Mouse (Mus musculus) spleen, adult 2 months (tissue): ENCODE measurements around the gene Gm10639. TPM values are rescaled to one million over a fixed set of nuclear protein-coding genes. Genes with fewer than 3 reads are reported as not detected.

Experiments used
- DNase-seq, 2 experiments: peaks; one replicate each; pipeline versions ENCODE4 v3.0.0 to v3.0.0-alpha.2; 2012 to 2021; ENCODE audit warnings: low spot score in 2 of 2, low read depth in 1 of 2
- H3K27ac ChIP-seq: fragments of 200-500 bp; 2 replicates; pipeline ENCODE4 v1.5.1; 2012; ENCODE audit warnings: low read length, inconsistent platforms; ENCODE audit not compliant: insufficient read depth
- H3K27me3 ChIP-seq: fragments of 200-500 bp; 2 replicates; pipeline ENCODE4 v1.6.1; 2012; ENCODE audit warnings: mild to moderate bottlenecking, moderate library complexity, low read length, inconsistent platforms; ENCODE audit not compliant: control insufficient read depth, insufficient read depth
- H3K36me3 ChIP-seq: fragments of 200-500 bp; 2 replicates; pipeline ENCODE4 v1.6.1; 2012; ENCODE audit warnings: mild to moderate bottlenecking, low read length, inconsistent platforms; ENCODE audit not compliant: control insufficient read depth, insufficient read depth
- H3K4me1 ChIP-seq: fragments of 200-500 bp; 2 replicates; pipeline ENCODE4 v1.6.1; 2011; ENCODE audit warnings: inconsistent platforms; ENCODE audit not compliant: control insufficient read depth, insufficient read depth, insufficient read length
- H3K4me3 ChIP-seq: fragments of 200-500 bp; 2 replicates; pipeline ENCODE4 v1.5.1; 2011; ENCODE audit warnings: mild to moderate bottlenecking, inconsistent platforms; ENCODE audit not compliant: insufficient read depth, insufficient read length; ENCODE audit errors: extremely low read depth
- CTCF ChIP-seq: fragments of 200-500 bp; IDR thresholded peaks from 2 replicates; pipeline ENCODE4 v1.5.1; 2011; ENCODE audit warnings: mild to moderate bottlenecking, inconsistent platforms; ENCODE audit not compliant: insufficient read depth, insufficient read length, insufficient replicate concordance; ENCODE audit errors: extremely low read depth
- POLR2A ChIP-seq: fragments of 200-500 bp; IDR thresholded peaks from 2 replicates; pipeline ENCODE4 v1.6.1; 2011; ENCODE audit warnings: low read depth, low read length, inconsistent platforms
- WGBS: fragments of 180-500 bp; shearing (Covaris S2); methylation state at CpG from one replicate; pipeline ENCODE4 v1.1.7; 2018; 5-methylcytosine and 5-hydroxymethylcytosine counted together
- polyA plus RNA-seq: library from polyadenylated mRNA; depleted of rRNA; stranded (reverse); fragments of >200 nt; gene quantifications from 2 replicates; pipeline ENCODE4 v1.2.3, GENCODE M21; 2012; rRNA removed

Gm10639 gene
- polyA plus RNA-seq, 1 experiment = not detected

- 78% methylated on average over 6 of the region's 6 CpGs for WGBS
- Histone ChIP-seq H3K4me3 (no peak overlapping the region), H3K27ac (no peak overlapping the region), H3K4me1 (no peaks in the 10 kb centered on the region), H3K27me3 (no peaks in the 10 kb centered on the region), H3K36me3 (no peaks in the 10 kb centered on the region)
- DNase-seq = no peak
- TF ChIP-seq POLR2A = no peak
- no peak for TF ChIP-seq CTCF
Measured at GRCm38 (mm10) chr9:78351504-78352220, 61.9 kb downstream of the Gm10639 start.

Other genes with a start within 250 kb of the Gm10639 start
- not detected in 2 replicates for gene Gcm1, start 238.0 kb upstream of the Gm10639 start, polyA plus RNA-seq
- gene Fbxo9, start 180.9 kb upstream of the Gm10639 start, polyA plus RNA-seq = 61.7 and 79.8 TPM in 2 replicates
- 3.0 and 4.0 TPM in 2 replicates for gene Ick, start 180.7 kb upstream of the Gm10639 start, polyA plus RNA-seq
- gene Gsta4, start 107.1 kb upstream of the Gm10639 start, polyA plus RNA-seq = 1.4 and 2.8 TPM in 2 replicates
- gene Gsta1, start 59.3 kb upstream of the Gm10639 start, polyA plus RNA-seq = 0.18 TPM in 1 of 2 replicates, not detected in the other
- gene Gm3776, start 32.8 kb upstream of the Gm10639 start, polyA plus RNA-seq = not detected in 2 replicates
- gene Omt2a, start 24.9 kb downstream of the Gm10639 start, polyA plus RNA-seq = not detected in 2 replicates
- not detected in 2 replicates for gene Omt2b, start 37.7 kb downstream of the Gm10639 start, polyA plus RNA-seq
- 0.15 TPM in 1 of 2 replicates, not detected in the other for gene Gsta2, start 65.9 kb downstream of the Gm10639 start, polyA plus RNA-seq
- not detected in 2 replicates for gene Dppa5a, start 78.3 kb downstream of the Gm10639 start, polyA plus RNA-seq
- not detected in 2 replicates for gene Ooep, start 88.8 kb downstream of the Gm10639 start, polyA plus RNA-seq
- 0.12 and 0.15 TPM in 2 replicates for gene Ddx43, start 105.9 kb downstream of the Gm10639 start, polyA plus RNA-seq
- 0.79 and 0.99 TPM in 2 replicates for gene Cgas, start 153.3 kb downstream of the Gm10639 start, polyA plus RNA-seq
- 9.3 and 9.9 TPM in 2 replicates for gene Mto1, start 158.3 kb downstream of the Gm10639 start, polyA plus RNA-seq
- not detected in 2 replicates for gene Gm17324, start 158.9 kb downstream of the Gm10639 start, polyA plus RNA-seq
- gene Eef1a1, start 199.2 kb downstream of the Gm10639 start, polyA plus RNA-seq = 2,639 and 2,890 TPM in 2 replicates